Mouse (Mus musculus) left cerebral cortex, adult 8-10 months (tissue): ENCODE measurements around the gene Nacc1. TPM values are rescaled to one million over a fixed set of nuclear protein-coding genes. Genes with fewer than 3 reads are reported as not detected.

Source experiments
- DNase-seq, 2 experiments: peaks; one replicate each; pipeline ENCODE4 v3.0.0; 2022; ENCODE audit warnings: low spot score in 2 of 2
- total RNA-seq, 4 experiments: library from RNA; stranded (reverse); gene quantifications; 2 replicates each; pipeline ENCODE4 v1.2.4; 2022

Nacc1 gene
- total RNA-seq, 4 experiments from 2014 or later, result 88.5 to 97.6 (median 93.9) TPM

- no peak for DNase-seq
Observed at GRCm38 (mm10) chr8:84714161-84714560, 26.5 kb upstream of the Nacc1 start.

- no peak for DNase-seq
Observed at GRCm38 (mm10) chr8:84713381-84713780, 25.7 kb upstream of the Nacc1 start.

- peak in 1 of 2 experiments; percentile 3 for DNase-seq
Observed at GRCm38 (mm10) chr8:84712759-84713120, 25.1 kb upstream of the Nacc1 start.

- no peak for DNase-seq
Observed at GRCm38 (mm10) chr8:84711933-84712758, 24.5 kb upstream of the Nacc1 start.

- no peak for DNase-seq
Observed at GRCm38 (mm10) chr8:84711312-84711711, 23.6 kb upstream of the Nacc1 start.

- no peak for DNase-seq
Observed at GRCm38 (mm10) chr8:84709931-84710330, 22.3 kb upstream of the Nacc1 start.

- DNase-seq, result peak; percentile 82 to 85
Observed at GRCm38 (mm10) chr8:84708774-84709475, 21.3 kb upstream of the Nacc1 start.

- no peak for DNase-seq
Observed at GRCm38 (mm10) chr8:84708071-84708541, 20.4 kb upstream of the Nacc1 start.

- no peak for DNase-seq
Observed at GRCm38 (mm10) chr8:84707267-84707883, 19.7 kb upstream of the Nacc1 start.

- no peak for DNase-seq
Observed at GRCm38 (mm10) chr8:84706610-84707266, 19.1 kb upstream of the Nacc1 start.

- no peak for DNase-seq
Observed at GRCm38 (mm10) chr8:84705960-84706359, 18.3 kb upstream of the Nacc1 start.

GRCm38 (mm10) chr8:84704867-84705831 lies 17.5 kb upstream of the Nacc1 start:
- no peak for DNase-seq

- no peak for DNase-seq
Observed at GRCm38 (mm10) chr8:84704356-84704755, 16.7 kb upstream of the Nacc1 start.

GRCm38 (mm10) chr8:84703466-84704249 lies 16.0 kb upstream of the Nacc1 start:
- DNase-seq, result peak in 1 of 2 experiments; percentile 16

GRCm38 (mm10) chr8:84702963-84703465 lies 15.4 kb upstream of the Nacc1 start:
- DNase-seq, result peak in 1 of 2 experiments; percentile 12

- no peak for DNase-seq
Observed at GRCm38 (mm10) chr8:84702561-84702960, 14.9 kb upstream of the Nacc1 start.

GRCm38 (mm10) chr8:84700941-84701911 lies 13.6 kb upstream of the Nacc1 start, which contains the start of gene Lyl1:
Gene Lyl1, plus strand, starts transcription at chr8:84701457.
- peak in 1 of 2 experiments; percentile 24 for DNase-seq

GRCm38 (mm10) chr8:84700526-84700925 lies 12.9 kb upstream of the Nacc1 start:
- DNase-seq, result no peak
